Mouse (Mus musculus) heart, adult 2 months (tissue): ENCODE measurements around the gene Parvg.

Source experiments
- CTCF ChIP-seq: fragments of 200-600 bp; IDR thresholded peaks from 2 replicates; pipeline ENCODE4 v1.8.1; 2022; ENCODE audit warnings: antibody characterized with exemption, mild to moderate bottlenecking, moderate library complexity
- POLR2A ChIP-seq: fragments of 200-500 bp; IDR thresholded peaks from 2 replicates; pipeline ENCODE4 v1.6.1; 2011; ENCODE audit warnings: mild to moderate bottlenecking, low read depth, low read length, control low read depth; ENCODE audit not compliant: insufficient read depth

GRCm38 (mm10) chr15:84280309-84280708 is 43.5 kb upstream of the Parvg start:
- TF ChIP-seq POLR2A: no peak
- TF ChIP-seq CTCF: no peak
